Mouse (Mus musculus): ENCODE measurements around the gene Dock7. TPM values are rescaled to one million over a fixed set of nuclear protein-coding genes. Genes with fewer than 3 reads are reported as not detected.

Dock7 gene
- polyA plus RNA-seq, 1 experiment from 2014 or later: 84.5 TPM

DNA sequence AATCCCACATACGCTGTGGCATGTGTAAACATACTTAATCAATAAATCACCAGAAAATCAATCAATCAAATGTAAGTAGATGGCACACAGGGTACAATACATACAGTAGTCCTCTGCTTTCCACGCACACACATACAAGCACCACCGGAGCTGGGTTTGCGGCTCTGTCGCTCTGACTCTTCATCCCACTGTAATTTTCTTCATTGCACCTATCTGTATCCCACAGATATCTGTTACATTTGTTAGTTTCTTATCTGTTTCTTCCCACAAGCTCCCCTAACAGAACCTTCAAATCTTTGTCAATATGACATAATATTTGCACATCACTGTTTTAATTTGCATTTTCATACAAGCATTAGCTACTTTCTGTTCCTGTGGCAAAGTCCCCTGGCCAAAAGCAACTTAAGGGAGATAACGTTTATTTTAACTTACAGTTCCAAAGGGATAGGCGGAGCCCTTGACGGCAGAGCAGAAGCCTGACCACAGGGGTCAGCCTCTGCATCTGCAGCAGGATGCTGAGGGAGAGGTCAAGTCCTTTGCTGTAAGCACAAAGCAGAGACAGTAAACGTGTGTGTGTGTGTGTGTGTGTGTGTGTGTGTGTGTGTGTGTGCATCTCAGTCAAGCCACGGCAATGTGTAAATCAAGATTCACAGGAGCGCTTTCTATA, 36.1 kb upstream of the Dock7 start:
- no peaks in the 10 kb centered on the region for H3K27me3 ChIP-seq (ENCODE audit: control insufficient read depth, insufficient read depth, low read length)
- H3K4me2 ChIP-seq (replicated peaks; ENCODE audit: low read depth, low read length): no peak overlapping the region
- no peaks in the 10 kb centered on the region for H3K36me3 ChIP-seq (ENCODE audit: control insufficient read depth, insufficient read depth, low read length)
- H3K27ac ChIP-seq (ENCODE audit: low read depth, low read length): no peak overlapping the region
- H3K9ac ChIP-seq (ENCODE audit: low read depth, low read length): no peak overlapping the region
- H3K4me3 ChIP-seq (ENCODE audit: low read length): no peak overlapping the region
- no peaks in the 10 kb centered on the region for H3K9me3 ChIP-seq (ENCODE audit: control insufficient read depth, low read length)
- ATAC-seq (ENCODE audit: low FRiP score, low TSS enrichment): no peak
- 59% methylated on average over 11 of the region's 11 CpGs for WGBS
- H3K4me1 ChIP-seq (ENCODE audit: control insufficient read depth, insufficient read depth, low read length): peaks cover 9% of the 10 kb centered on the region

GRCm38 (mm10) chr4:99151885-99152558, 31.3 kb upstream of the Dock7 start:
- WGBS: 8% methylated on average over 4 of the region's 4 CpGs
- no peaks in the 10 kb centered on the region for H3K27me3 ChIP-seq (ENCODE audit: control insufficient read depth, insufficient read depth, low read length)
- H3K9ac ChIP-seq (ENCODE audit: low read depth, low read length): no peak overlapping the region
- peak overlapping the region; percentile 39; the same call in 1 of the 2 replicates for H3K27ac ChIP-seq (ENCODE audit: low read depth, low read length)
- H3K9me3 ChIP-seq (ENCODE audit: control insufficient read depth, low read length): no peaks in the 10 kb centered on the region
- ATAC-seq (ENCODE audit: low FRiP score, low TSS enrichment): peak; percentile 68; the same call in 1 of the 2 replicates
- no peaks in the 10 kb centered on the region for H3K36me3 ChIP-seq (ENCODE audit: control insufficient read depth, insufficient read depth, low read length)
- no peaks in the 10 kb centered on the region for H3K4me1 ChIP-seq (ENCODE audit: control insufficient read depth, insufficient read depth, low read length)
- no peak overlapping the region for H3K4me3 ChIP-seq (ENCODE audit: low read length)
- H3K4me2 ChIP-seq (replicated peaks; ENCODE audit: low read depth, low read length): no peak overlapping the region

GRCm38 (mm10) chr4:99151434-99151833, 30.7 kb upstream of the Dock7 start:
- no peaks in the 10 kb centered on the region for H3K4me1 ChIP-seq (ENCODE audit: control insufficient read depth, insufficient read depth, low read length)
- WGBS: 89% methylated on average over 4 of the region's 4 CpGs
- H3K4me3 ChIP-seq (ENCODE audit: low read length): no peak overlapping the region
- no peak for ATAC-seq (ENCODE audit: low FRiP score, low TSS enrichment)
- H3K9ac ChIP-seq (ENCODE audit: low read depth, low read length): no peak overlapping the region
- no peaks in the 10 kb centered on the region for H3K9me3 ChIP-seq (ENCODE audit: control insufficient read depth, low read length)
- no peak overlapping the region for H3K4me2 ChIP-seq (replicated peaks; ENCODE audit: low read depth, low read length)
- H3K27me3 ChIP-seq (ENCODE audit: control insufficient read depth, insufficient read depth, low read length): no peaks in the 10 kb centered on the region
- H3K27ac ChIP-seq (ENCODE audit: low read depth, low read length): peak overlapping the region; percentile 39; the same call in 1 of the 2 replicates
- no peaks in the 10 kb centered on the region for H3K36me3 ChIP-seq (ENCODE audit: control insufficient read depth, insufficient read depth, low read length)

DNA sequence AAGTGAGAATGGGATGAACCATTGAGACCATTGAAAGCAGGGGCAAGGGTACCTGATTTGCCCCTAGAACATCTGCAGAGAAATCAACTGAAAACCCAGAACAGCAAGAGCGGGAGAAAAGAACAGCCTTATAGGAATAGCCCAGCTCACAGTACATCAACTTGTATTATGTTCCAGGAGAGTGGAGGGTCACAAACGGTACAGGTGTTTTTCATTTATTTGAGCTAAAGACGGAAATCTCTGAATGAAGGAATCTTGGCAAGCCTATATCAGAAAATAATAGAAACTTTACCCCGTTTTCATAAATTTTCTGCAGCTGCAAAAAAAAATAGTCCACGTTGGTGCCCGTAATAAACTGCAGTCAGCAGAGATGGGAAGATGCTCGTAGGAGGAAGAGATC, 22.6 kb upstream of the Dock7 start:
- no peak for ATAC-seq (ENCODE audit: low FRiP score, low TSS enrichment)
- Histone ChIP-seq H3K9me3 (ENCODE audit: control insufficient read depth, low read length) (no peaks in the 10 kb centered on the region), H3K4me3 (ENCODE audit: low read length) (no peak overlapping the region), H3K4me2 (replicated peaks; ENCODE audit: low read depth, low read length) (no peak overlapping the region), H3K27me3 (ENCODE audit: control insufficient read depth, insufficient read depth, low read length) (no peaks in the 10 kb centered on the region), H3K4me1 (ENCODE audit: control insufficient read depth, insufficient read depth, low read length) (no peaks in the 10 kb centered on the region), H3K27ac (ENCODE audit: low read depth, low read length) (no peak overlapping the region), H3K9ac (ENCODE audit: low read depth, low read length) (no peak overlapping the region), H3K36me3 (ENCODE audit: control insufficient read depth, insufficient read depth, low read length) (no peaks in the 10 kb centered on the region)
- 71% methylated on average over 7 of the region's 7 CpGs for WGBS

DNA sequence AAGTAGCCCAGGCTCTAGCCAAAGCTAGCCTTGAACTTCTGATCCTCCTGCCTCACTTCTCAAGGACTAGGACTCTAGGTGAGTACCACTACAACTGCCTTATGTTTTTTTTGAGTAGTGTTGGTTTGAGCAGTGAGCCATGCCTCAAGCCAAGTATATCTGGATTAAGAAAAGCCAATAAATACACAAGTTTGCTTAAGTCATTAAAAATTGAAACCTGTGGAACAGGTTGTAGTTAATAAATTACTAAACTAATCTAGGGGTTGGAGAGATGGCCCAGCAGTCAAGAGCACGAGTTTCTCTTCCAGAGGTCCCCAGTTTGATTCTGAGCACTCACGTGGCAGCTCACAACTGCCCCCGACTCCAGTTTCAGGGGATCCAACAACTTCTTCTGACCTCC, 20.9 kb upstream of the Dock7 start:
- H3K27ac ChIP-seq (ENCODE audit: low read depth, low read length): no peak overlapping the region; the same call in 1 of the 2 replicates
- no peaks in the 10 kb centered on the region for H3K4me1 ChIP-seq (ENCODE audit: control insufficient read depth, insufficient read depth, low read length)
- no peak overlapping the region for H3K9ac ChIP-seq (ENCODE audit: low read depth, low read length)
- ATAC-seq (ENCODE audit: low FRiP score, low TSS enrichment): no peak
- no peaks in the 10 kb centered on the region for H3K9me3 ChIP-seq (ENCODE audit: control insufficient read depth, low read length)
- H3K4me2 ChIP-seq (replicated peaks; ENCODE audit: low read depth, low read length): no peak overlapping the region
- H3K27me3 ChIP-seq (ENCODE audit: control insufficient read depth, insufficient read depth, low read length): no peaks in the 10 kb centered on the region
- H3K4me3 ChIP-seq (ENCODE audit: low read length): no peak overlapping the region
- H3K36me3 ChIP-seq (ENCODE audit: control insufficient read depth, insufficient read depth, low read length): no peaks in the 10 kb centered on the region
- WGBS: 72% methylated on average over 3 of the region's 3 CpGs

DNA sequence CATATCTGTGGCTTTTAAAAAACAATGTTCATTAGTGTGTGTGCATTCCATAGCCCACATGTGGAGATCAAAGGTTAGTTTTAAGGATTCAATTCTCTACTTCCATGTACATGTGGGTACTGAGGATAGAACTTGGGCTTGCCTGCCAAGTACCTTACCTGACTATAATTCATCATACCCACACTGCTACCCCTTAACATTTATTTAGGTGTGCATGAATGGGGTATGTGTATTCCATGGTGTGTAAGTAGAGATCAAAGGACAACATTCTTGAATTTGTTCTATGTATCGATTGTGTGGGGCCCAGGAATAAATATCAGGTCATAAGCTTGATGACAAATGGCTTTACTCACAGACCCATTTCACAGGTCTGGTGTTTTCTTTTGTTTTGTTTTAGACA, 20.5 kb upstream of the Dock7 start:
- ATAC-seq (ENCODE audit: low FRiP score, low TSS enrichment): no peak
- WGBS: 78% methylated on average over 1 of the region's 1 CpGs
- Histone ChIP-seq H3K27me3 (ENCODE audit: control insufficient read depth, insufficient read depth, low read length) (no peaks in the 10 kb centered on the region), H3K9ac (ENCODE audit: low read depth, low read length) (no peak overlapping the region), H3K4me1 (ENCODE audit: control insufficient read depth, insufficient read depth, low read length) (no peaks in the 10 kb centered on the region), H3K27ac (ENCODE audit: low read depth, low read length) (no peak overlapping the region), H3K4me3 (ENCODE audit: low read length) (no peak overlapping the region), H3K9me3 (ENCODE audit: control insufficient read depth, low read length) (no peaks in the 10 kb centered on the region), H3K36me3 (ENCODE audit: control insufficient read depth, insufficient read depth, low read length) (no peaks in the 10 kb centered on the region), H3K4me2 (replicated peaks; ENCODE audit: low read depth, low read length) (no peak overlapping the region)

DNA sequence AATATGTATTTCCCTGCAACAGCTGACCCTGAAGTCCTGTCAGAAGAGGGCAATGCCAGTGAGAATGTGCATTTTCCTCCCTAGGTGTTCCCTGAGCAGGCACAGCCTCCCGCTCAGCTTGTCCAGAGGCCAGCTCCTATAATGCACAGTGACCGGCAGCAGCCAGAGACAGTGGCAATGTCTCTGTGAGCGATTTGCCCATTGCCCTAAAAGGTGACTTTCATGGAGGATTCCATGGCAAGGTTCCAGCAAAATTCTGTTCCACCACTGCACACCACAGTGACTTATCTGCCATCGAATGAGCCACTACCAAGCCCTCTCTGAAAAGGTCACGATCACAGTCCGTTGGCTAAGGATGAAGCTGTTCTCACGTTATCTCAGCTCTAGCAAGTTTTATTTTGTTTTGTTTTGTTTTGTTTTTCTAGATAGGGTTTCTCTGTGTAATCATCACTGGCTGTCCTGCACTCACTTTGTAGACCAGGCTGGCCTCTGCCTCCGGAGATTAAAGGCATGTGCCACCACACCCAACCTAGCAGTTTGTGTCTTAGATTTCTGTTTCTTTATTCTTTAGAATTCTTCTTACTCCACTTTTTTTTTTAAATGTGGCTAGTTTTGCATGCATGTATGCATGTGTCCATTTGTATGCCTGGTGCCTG, 17.4 kb upstream of the Dock7 start:
- Histone ChIP-seq H3K36me3 (ENCODE audit: control insufficient read depth, insufficient read depth, low read length) (no peaks in the 10 kb centered on the region), H3K9ac (ENCODE audit: low read depth, low read length) (no peak overlapping the region), H3K9me3 (ENCODE audit: control insufficient read depth, low read length) (no peaks in the 10 kb centered on the region), H3K4me1 (ENCODE audit: control insufficient read depth, insufficient read depth, low read length) (no peaks in the 10 kb centered on the region), H3K4me2 (replicated peaks; ENCODE audit: low read depth, low read length) (no peak overlapping the region), H3K4me3 (ENCODE audit: low read length) (no peak overlapping the region), H3K27ac (ENCODE audit: low read depth, low read length) (no peak overlapping the region), H3K27me3 (ENCODE audit: control insufficient read depth, insufficient read depth, low read length) (no peaks in the 10 kb centered on the region)
- ATAC-seq (ENCODE audit: low FRiP score, low TSS enrichment): no peak
- WGBS: 57% methylated on average over 8 of the region's 8 CpGs

DNA sequence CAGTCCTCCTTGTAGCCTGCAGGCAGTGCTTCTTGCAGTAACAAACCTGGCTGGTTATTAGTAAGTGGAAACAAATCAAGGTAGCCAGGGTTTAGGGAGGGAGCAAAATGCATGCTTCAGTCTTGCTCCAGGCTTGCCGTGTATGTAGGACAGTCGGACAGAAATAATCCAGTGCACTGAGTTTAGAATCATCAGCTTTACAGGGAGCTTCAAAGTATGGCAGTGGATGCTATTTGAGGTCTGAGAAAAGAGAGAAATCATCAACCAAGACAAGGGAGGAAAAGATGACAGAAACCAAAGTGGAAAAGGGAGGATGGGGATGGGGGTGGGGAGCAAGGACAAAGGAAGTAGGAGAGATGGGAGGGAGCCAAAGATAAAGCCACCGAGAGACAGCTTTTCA, 13.8 kb upstream of the Dock7 start:
- H3K9ac ChIP-seq (ENCODE audit: low read depth, low read length): no peak overlapping the region
- H3K27me3 ChIP-seq (ENCODE audit: control insufficient read depth, insufficient read depth, low read length): no peaks in the 10 kb centered on the region
- 60% methylated on average over 3 of the region's 3 CpGs for whole genome bisulfite sequencing
- no peak overlapping the region for H3K4me3 ChIP-seq (ENCODE audit: low read length)
- no peaks in the 10 kb centered on the region for H3K9me3 ChIP-seq (ENCODE audit: control insufficient read depth, low read length)
- ATAC-seq (ENCODE audit: low FRiP score, low TSS enrichment): no peak
- no peaks in the 10 kb centered on the region for H3K36me3 ChIP-seq (ENCODE audit: control insufficient read depth, insufficient read depth, low read length)
- no peaks in the 10 kb centered on the region for H3K4me1 ChIP-seq (ENCODE audit: control insufficient read depth, insufficient read depth, low read length)
- no peak overlapping the region for H3K4me2 ChIP-seq (replicated peaks; ENCODE audit: low read depth, low read length)
- H3K27ac ChIP-seq (ENCODE audit: low read depth, low read length): no peak overlapping the region

GRCm38 (mm10) chr4:99133326-99133725, 12.6 kb upstream of the Dock7 start:
- Histone ChIP-seq H3K27ac (ENCODE audit: low read depth, low read length) (no peak overlapping the region), H3K9ac (ENCODE audit: low read depth, low read length) (no peak overlapping the region), H3K27me3 (ENCODE audit: control insufficient read depth, insufficient read depth, low read length) (no peaks in the 10 kb centered on the region), H3K36me3 (ENCODE audit: control insufficient read depth, insufficient read depth, low read length) (no peaks in the 10 kb centered on the region), H3K4me2 (replicated peaks; ENCODE audit: low read depth, low read length) (no peak overlapping the region), H3K9me3 (ENCODE audit: control insufficient read depth, low read length) (no peaks in the 10 kb centered on the region), H3K4me1 (ENCODE audit: control insufficient read depth, insufficient read depth, low read length) (no peaks in the 10 kb centered on the region), H3K4me3 (ENCODE audit: low read length) (no peak overlapping the region)
- ATAC-seq (ENCODE audit: low FRiP score, low TSS enrichment): no peak
- 95% methylated on average over 8 of the region's 8 CpGs for WGBS
